Mouse (Mus musculus) testis, adult 2 months (tissue): ENCODE measurements around the gene Stk11ip.

Source experiments
- CTCF ChIP-seq: fragments of 200-500 bp; IDR thresholded peaks from 2 replicates; pipeline ENCODE4 v1.5.1; 2012; ENCODE audit warnings: low read depth, mild to moderate bottlenecking, inconsistent platforms, low read length, moderate library complexity; ENCODE audit not compliant: control insufficient read depth, insufficient read depth, insufficient replicate concordance
- POLR2A ChIP-seq: fragments of 200-500 bp; IDR thresholded peaks from 2 replicates; pipeline ENCODE4 v1.6.1; 2012; ENCODE audit warnings: low read depth, mild to moderate bottlenecking, inconsistent platforms, low read length, moderate library complexity; ENCODE audit not compliant: control insufficient read depth

DNA sequence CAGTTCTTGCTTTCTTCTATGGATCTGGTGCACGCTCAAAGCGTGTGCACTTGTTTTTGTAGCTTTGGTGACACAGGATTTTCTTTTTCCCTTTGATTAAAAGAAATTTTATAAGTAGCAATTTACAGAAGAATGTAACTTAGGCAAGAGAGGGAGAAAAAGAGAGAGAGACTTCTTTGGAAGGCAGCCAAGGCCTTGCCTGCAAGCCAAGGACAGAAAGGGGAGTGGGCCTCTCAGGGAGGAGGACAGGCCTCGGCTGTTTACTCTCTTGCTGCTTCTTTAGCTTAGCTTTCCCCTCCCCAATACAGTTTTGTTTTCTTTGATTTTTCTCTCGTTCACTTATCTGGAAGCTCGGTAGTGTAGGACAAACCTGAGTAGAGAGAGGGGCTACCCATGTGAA, 1.8 kb upstream of the Stk11ip start:
- no peak for TF ChIP-seq CTCF
- TF ChIP-seq POLR2A = no peak
